Mouse (Mus musculus): ENCODE measurements around the gene Fat4.

GRCm38 (mm10) chr3:38913488-38914105, 26.9 kb downstream of the Fat4 start:
- TF ChIP-seq RCOR1 (IDR thresholded peaks at IDR 0.05; ENCODE audit: low read depth, low read length) (no peak), RAD21 (IDR thresholded peaks at IDR 0.05; ENCODE audit: low read depth, low read length) (no peak), POLR2A (IDR thresholded peaks at IDR 0.05; ENCODE audit: control insufficient read depth in 1 of 2, insufficient read depth in 1 of 2, low read depth in 1 of 2, low read length in 2 of 2, poor library complexity in 1 of 2) (no peak), CTCF (IDR thresholded peaks at IDR 0.05 in 2 of 3, conservative IDR thresholded peaks at IDR 0.05 in 1 of 3; ENCODE audit: control insufficient read depth in 1 of 3, insufficient read depth in 1 of 3, low read depth in 2 of 3, low read length in 3 of 3, poor library complexity in 1 of 3, severe bottlenecking in 1 of 3) (no peak), E2F4 (IDR thresholded peaks at IDR 0.05; ENCODE audit: borderline replicate concordance, low read depth, low read length) (no peak)
